Mouse (Mus musculus): ENCODE measurements around the gene Insr. TPM values are rescaled to one million over a fixed set of nuclear protein-coding genes. Genes with fewer than 3 reads are reported as not detected.

Gene Insr
- polyA plus RNA-seq, 1 experiment from 2014 or later, result 26.4 TPM

DNA sequence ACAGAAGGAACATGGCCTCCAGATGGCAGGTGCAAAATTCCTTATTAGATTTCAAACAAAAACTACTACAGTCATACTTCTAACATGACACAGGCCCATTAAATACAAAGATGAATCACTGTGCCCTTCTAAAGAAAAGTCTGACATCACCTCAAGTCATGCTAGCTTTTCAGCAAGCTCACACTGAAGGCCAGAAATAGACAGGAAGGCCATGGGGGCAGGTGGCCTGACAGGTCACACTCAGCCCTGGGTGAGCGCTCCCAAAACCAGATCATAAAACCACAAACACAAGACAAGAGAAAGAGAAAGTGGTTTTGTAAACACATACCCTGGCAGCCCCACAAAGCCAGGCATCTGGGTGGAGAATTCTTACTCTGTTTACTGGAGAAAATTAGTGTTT, 32.3 kb downstream of the Insr start:
- H3K4me1 ChIP-seq, result no peaks in the 10 kb centered on the region
- WGBS, result 93% methylated on average over 1 of the region's 1 CpGs
- no peak overlapping the region for H3K27ac ChIP-seq
- H3K36me3 ChIP-seq (replicated peaks), result peaks cover 43% of the 10 kb centered on the region
- DNase-seq (ENCODE audit: extremely low spot score, low spot score), result no peak
- peaks cover 5% of the 10 kb centered on the region; the same call in 1 of the 2 replicates for H3K9me3 ChIP-seq
- H3K4me3 ChIP-seq, result no peak overlapping the region
- H3K27me3 ChIP-seq (ENCODE audit: poor library complexity, severe bottlenecking), result no peaks in the 10 kb centered on the region

DNA sequence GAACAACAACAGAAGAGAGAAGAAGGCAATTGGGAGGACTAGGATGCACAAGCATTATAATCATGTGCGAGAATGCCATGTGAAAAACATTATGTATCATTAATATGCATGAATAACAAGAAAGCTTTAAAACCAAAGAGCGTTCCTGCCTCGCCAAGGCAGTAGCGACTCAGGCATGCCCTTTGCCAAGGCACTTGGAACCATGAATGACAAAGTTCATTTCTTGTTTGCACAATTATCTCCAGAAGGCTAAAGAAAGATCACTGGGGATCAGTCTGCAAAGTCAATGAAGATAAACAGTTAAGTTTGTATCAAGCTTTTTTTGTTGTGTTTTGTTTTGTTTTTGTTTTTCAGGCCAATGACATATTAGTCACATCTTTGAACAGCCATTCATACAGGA, 36.2 kb downstream of the Insr start:
- no peak for DNase-seq (ENCODE audit: extremely low spot score, low spot score)
- Histone ChIP-seq H3K9me3 (peaks cover 5% of the 10 kb centered on the region; the same call in 1 of the 2 replicates), H3K36me3 (replicated peaks) (peaks cover 16% of the 10 kb centered on the region; the same call in 1 of the 2 replicates), H3K27me3 (ENCODE audit: poor library complexity, severe bottlenecking) (no peaks in the 10 kb centered on the region), H3K4me3 (no peak overlapping the region), H3K27ac (no peak overlapping the region), H3K4me1 (no peaks in the 10 kb centered on the region)
- 95% methylated on average over 4 of the region's 4 CpGs for WGBS

DNA sequence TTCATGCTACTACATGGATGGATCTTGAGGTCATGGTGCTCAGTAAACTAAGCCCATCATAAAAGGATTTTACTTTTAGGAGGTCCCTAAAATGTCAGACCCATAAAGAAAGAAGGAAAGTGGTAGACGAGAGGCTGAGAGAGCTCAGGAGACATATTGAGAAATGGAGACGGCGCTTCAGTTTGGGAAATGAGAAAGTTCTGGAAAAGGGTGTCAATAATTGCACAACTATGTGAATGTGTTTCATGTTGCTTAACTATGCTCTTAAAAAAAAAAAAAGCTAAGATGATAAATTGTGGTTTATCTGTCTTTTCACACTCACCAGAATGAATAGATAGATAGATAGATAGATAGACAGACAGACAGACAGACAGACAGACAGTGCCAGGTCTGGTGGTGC, 38.7 kb downstream of the Insr start:
- Histone ChIP-seq H3K9me3 (peaks cover 4% of the 10 kb centered on the region; the same call in 1 of the 2 replicates), H3K27me3 (ENCODE audit: poor library complexity, severe bottlenecking) (no peaks in the 10 kb centered on the region), H3K4me1 (no peaks in the 10 kb centered on the region), H3K4me3 (no peak overlapping the region), H3K36me3 (replicated peaks) (0 out of 2 replicates have a peak, but pooled peaks cover 2% of the 10 kb centered on the region), H3K27ac (no peak overlapping the region)
- 99% methylated on average over 3 of the region's 3 CpGs for WGBS
- no peak for DNase-seq (ENCODE audit: extremely low spot score, low spot score)

DNA sequence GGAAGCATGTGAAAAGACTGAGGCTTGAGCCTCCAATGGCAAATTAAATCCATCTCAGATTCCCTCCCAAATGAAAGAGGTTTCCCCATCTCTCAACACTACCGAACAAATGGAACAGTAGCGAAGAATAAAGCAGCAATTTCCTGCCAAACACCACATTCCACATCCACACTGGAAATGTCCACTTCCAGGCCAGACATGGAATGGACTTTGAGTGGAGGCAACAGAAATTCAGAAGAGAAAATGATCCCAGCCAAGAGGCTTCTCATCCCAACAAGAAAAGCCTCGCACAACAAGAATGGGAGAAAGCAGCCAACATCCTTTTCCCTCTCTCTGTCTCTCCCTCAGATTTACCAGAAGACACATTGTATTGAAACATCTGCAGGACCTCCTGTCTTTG, 39.8 kb downstream of the Insr start:
- no peaks in the 10 kb centered on the region for H3K4me1 ChIP-seq
- no peak overlapping the region for H3K4me3 ChIP-seq
- H3K9me3 ChIP-seq, result no peaks in the 10 kb centered on the region
- DNase-seq (ENCODE audit: extremely low spot score, low spot score), result no peak
- 87% methylated on average over 3 of the region's 3 CpGs for WGBS
- no peaks in the 10 kb centered on the region for H3K27me3 ChIP-seq (ENCODE audit: poor library complexity, severe bottlenecking)
- H3K27ac ChIP-seq, result no peak overlapping the region
- no peaks in the 10 kb centered on the region for H3K36me3 ChIP-seq (replicated peaks)

DNA sequence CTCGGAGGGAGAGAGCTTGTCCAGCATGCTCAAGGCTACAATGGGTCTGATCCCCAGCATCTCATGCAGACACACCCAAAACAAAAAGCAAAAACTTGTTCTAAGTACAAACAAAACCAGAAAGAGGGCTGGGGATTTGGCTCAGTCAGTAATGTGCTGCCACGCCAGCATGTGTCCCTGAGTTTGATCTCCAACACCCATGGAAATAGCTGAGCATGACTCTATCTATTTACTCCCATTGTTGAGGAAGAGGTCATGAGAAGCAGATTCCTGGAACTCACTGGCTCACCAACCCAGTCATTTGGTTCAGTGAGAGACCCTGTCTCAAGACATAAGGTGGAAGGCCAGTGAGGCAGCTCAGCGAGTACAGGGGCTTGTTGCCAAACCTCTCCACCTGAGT, 40.6 kb downstream of the Insr start:
- 84% methylated on average over 3 of the region's 3 CpGs for WGBS
- no peaks in the 10 kb centered on the region for H3K27me3 ChIP-seq (ENCODE audit: poor library complexity, severe bottlenecking)
- no peak overlapping the region for H3K27ac ChIP-seq
- no peak for DNase-seq (ENCODE audit: extremely low spot score, low spot score)
- H3K4me1 ChIP-seq, result no peaks in the 10 kb centered on the region
- no peak overlapping the region for H3K4me3 ChIP-seq
- H3K9me3 ChIP-seq, result no peaks in the 10 kb centered on the region
- H3K36me3 ChIP-seq (replicated peaks), result no peaks in the 10 kb centered on the region

DNA sequence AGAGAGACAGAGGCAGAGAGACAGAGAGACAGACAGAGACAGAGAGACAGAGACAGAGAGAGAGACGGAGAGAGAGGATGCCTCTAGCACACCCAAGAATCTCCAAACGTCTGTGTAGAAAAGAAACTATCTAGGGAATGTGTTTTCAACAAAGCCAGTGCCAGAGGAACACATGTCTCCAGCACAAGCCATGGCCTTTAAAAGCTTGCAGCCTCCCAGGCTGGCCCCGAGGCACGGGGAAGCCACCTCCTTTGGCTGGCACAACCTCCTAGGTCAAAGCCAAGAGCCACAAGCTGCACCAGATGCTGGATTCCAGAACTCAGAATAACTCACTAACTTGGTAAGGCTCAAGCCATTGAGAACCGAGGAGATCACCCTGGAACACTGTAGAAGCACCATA, 42.1 kb downstream of the Insr start:
- Histone ChIP-seq H3K36me3 (replicated peaks) (no peaks in the 10 kb centered on the region), H3K27ac (no peak overlapping the region), H3K4me3 (no peak overlapping the region), H3K9me3 (no peaks in the 10 kb centered on the region), H3K4me1 (no peaks in the 10 kb centered on the region), H3K27me3 (ENCODE audit: poor library complexity, severe bottlenecking) (no peaks in the 10 kb centered on the region)
- 85% methylated on average over 5 of the region's 5 CpGs for WGBS
- DNase-seq (ENCODE audit: extremely low spot score, low spot score), result no peak

DNA sequence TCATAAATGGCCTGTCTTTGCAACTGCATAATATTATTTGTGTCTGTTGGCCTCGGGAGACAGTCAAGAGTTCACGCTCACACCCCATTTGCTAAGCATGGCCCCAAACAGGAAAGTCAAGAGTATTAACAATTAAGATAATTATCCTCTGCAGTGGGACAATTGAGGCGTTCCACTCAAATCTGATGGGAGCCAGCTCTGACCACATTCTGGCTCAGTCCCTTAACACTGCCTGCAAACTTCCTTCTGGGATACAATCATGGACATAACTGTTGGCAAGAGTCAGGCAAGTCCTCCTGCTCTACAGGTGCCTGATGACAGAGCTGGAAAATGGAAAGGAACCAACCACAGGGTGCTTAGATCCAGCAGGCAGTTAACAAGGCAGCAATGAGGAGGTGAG, 43.1 kb downstream of the Insr start:
- H3K4me1 ChIP-seq, result no peaks in the 10 kb centered on the region
- no peaks in the 10 kb centered on the region for H3K36me3 ChIP-seq (replicated peaks)
- H3K4me3 ChIP-seq, result no peak overlapping the region
- 85% methylated on average over 3 of the region's 3 CpGs for WGBS
- H3K27ac ChIP-seq, result no peak overlapping the region
- H3K9me3 ChIP-seq, result no peaks in the 10 kb centered on the region
- no peak for DNase-seq (ENCODE audit: extremely low spot score, low spot score)
- H3K27me3 ChIP-seq (ENCODE audit: poor library complexity, severe bottlenecking), result no peaks in the 10 kb centered on the region

DNA sequence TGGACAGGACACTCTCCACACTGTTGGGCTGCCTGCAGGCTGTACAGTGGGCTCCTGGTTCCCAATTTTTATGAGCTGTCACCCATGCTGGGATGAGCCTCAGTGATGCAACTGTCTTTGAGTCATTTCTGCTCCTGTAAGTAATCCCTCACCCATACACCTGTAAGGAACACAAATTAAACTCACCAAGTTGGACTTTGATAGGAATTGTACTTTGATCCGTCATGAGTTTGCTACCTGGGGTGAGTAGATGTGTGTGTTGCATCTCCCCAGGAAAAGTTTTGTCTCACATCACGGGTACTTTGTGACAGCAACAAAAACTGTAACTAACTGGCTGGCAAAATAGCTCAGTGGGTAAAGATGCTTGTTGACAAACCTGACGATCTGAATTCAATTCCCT, 44.8 kb downstream of the Insr start:
- Histone ChIP-seq H3K9me3 (no peaks in the 10 kb centered on the region), H3K4me1 (no peaks in the 10 kb centered on the region), H3K36me3 (replicated peaks) (no peaks in the 10 kb centered on the region), H3K27me3 (ENCODE audit: poor library complexity, severe bottlenecking) (no peaks in the 10 kb centered on the region), H3K4me3 (no peak overlapping the region), H3K27ac (no peak overlapping the region)
- 84% methylated on average over 3 of the region's 3 CpGs for WGBS
- no peak for DNase-seq (ENCODE audit: extremely low spot score, low spot score)

DNA sequence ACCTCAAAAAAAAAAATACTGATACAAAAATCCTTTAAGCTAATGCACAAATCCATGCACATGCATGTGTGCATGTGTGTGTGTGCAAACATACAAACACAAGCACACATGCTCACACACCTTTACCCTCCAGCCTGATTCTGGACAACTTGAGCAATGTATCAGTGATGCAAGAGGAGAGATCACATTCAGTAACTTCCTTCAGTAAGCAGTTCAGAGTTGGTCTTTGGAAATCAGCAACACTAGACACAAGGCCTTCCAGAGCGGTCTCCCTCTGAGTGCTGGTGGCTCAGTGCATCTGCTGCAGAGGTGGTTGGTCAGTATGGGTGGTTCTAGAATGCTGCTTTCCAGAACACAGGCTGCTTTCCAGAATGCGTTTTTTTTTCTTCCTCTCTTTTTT, 46.8 kb downstream of the Insr start:
- no peaks in the 10 kb centered on the region for H3K27me3 ChIP-seq (ENCODE audit: poor library complexity, severe bottlenecking)

DNA sequence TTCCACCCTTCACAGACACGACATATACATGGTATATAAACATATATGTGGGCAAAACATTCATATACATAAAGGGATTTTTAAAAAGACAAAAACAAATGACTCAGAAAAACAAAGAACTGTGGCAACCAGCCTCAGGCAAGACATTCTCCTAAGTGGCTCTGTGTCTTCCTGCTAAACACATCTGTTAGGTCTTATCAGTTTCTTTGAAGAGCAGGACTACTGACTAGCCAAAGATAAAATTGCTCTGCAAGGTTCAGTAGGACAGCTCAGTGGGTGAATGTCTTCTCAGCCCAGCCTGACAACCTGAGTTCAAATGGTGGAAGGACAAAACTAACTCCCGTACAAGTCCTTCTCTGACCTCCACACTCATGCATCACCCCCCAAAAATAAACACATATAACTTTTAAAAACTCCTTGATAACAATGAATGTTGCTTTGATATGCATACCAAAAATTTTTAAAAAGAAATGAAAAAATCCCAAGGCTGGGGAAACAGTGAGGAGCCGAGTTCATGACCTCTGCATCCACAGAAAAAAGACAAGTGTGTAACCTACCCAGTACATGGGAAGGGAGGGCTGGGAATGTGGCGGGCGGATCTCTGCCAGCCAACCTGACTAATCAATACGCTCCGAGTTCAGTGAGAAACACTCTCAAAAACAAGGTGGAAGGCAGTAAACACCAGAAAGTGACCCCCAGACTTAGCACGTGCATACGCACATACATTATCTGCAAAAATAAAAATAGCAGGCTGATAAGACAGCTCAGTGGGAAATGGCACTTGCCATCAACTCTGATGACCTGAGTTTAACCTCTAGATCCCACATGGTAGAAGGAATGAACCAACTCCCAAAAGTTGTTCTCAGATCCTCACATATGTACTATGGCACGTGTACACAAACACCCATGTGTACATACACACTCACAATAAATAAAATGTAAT, 49.0 kb downstream of the Insr start:
- Histone ChIP-seq H3K27me3 (ENCODE audit: poor library complexity, severe bottlenecking) (no peaks in the 10 kb centered on the region), H3K4me1 (no peaks in the 10 kb centered on the region), H3K4me3 (no peak overlapping the region), H3K9me3 (no peaks in the 10 kb centered on the region), H3K27ac (no peak overlapping the region), H3K36me3 (replicated peaks) (no peaks in the 10 kb centered on the region)
- WGBS, result 87% methylated on average over 10 of the region's 10 CpGs
- DNase-seq (ENCODE audit: extremely low spot score, low spot score), result no peak

More for the DNA sequence above, 46.8 kb downstream of the Insr start:
- no peaks in the 10 kb centered on the region for H3K36me3 ChIP-seq (replicated peaks)
- H3K4me1 ChIP-seq, result no peaks in the 10 kb centered on the region
- no peak overlapping the region for H3K27ac ChIP-seq
- DNase-seq (ENCODE audit: extremely low spot score, low spot score), result no peak
- H3K4me3 ChIP-seq, result no peak overlapping the region
- 84% methylated on average over 2 of the region's 2 CpGs for WGBS
- no peaks in the 10 kb centered on the region for H3K9me3 ChIP-seq

DNA sequence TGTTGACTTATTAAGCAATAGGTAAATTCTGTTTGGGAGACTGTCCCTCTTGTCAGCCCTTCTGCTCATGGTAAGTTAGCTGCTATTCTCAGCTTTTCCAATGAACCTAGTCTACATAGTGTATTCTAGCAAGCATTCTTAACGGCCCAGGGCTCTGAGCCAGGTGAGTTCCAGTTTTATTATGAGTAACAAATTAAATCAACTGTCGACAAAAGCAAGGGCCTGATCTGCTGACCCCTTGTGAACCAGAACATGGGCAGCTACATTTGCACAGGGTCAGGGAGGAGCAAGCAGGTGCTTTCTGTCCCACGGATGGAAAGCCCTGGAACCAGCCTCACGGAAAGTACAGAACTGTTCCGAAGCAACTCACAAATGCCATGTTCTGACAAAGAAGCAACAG, 52.0 kb downstream of the Insr start:
- H3K27me3 ChIP-seq (ENCODE audit: poor library complexity, severe bottlenecking), result no peaks in the 10 kb centered on the region
- H3K4me1 ChIP-seq, result peaks cover 3% of the 10 kb centered on the region
- H3K9me3 ChIP-seq, result no peaks in the 10 kb centered on the region
- H3K36me3 ChIP-seq (replicated peaks), result no peaks in the 10 kb centered on the region
- no peak overlapping the region for H3K4me3 ChIP-seq
- H3K27ac ChIP-seq, result no peak overlapping the region
- no peak for DNase-seq (ENCODE audit: extremely low spot score, low spot score)
- WGBS, result 92% methylated on average over 5 of the region's 5 CpGs

DNA sequence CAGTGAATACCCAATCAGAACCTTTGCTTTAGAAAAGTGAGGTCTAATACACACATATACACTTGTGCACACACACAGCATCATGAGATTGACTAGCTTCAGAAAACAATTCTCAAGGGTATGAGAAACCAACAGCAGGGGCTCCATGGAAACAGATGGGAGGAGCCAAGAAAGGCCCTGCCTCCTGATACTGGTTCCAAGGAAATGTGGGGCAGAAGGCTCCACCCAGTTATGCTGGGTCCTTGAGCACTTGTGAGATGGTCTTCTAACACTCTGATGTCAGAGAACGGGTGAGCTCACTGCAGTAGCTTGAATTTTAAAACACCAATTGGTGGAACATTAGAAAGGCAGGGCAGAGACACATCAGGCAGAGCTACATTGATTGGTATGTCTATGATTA, 53.7 kb downstream of the Insr start:
- Histone ChIP-seq H3K36me3 (replicated peaks) (no peaks in the 10 kb centered on the region), H3K4me3 (no peak overlapping the region), H3K4me1 (peaks cover 15% of the 10 kb centered on the region), H3K27me3 (ENCODE audit: poor library complexity, severe bottlenecking) (no peaks in the 10 kb centered on the region), H3K27ac (no peak overlapping the region), H3K9me3 (no peaks in the 10 kb centered on the region)
- DNase-seq (ENCODE audit: extremely low spot score, low spot score), result no peak
- 71% methylated on average over 1 of the region's 1 CpGs for WGBS

DNA sequence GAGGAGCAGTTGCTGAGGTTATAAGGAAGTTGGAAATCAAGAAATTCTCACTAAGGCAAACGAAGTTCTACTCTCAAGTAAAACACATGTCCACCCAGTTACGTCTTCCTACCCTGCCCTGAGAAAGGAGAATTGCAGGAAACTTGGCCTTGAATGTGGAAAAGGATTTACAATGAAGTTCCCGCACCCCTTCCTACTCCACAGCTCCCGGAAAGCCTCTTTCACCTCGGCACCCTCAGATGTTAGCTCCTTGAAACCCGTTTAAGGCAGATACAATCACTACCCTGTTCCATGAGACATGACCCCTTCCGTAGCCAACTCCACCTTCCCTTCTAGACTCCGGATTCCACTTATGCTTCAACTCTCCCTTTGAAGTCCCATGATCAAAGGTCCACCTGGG, 54.2 kb downstream of the Insr start:
- Histone ChIP-seq H3K27ac (no peak overlapping the region), H3K4me3 (no peak overlapping the region), H3K27me3 (ENCODE audit: poor library complexity, severe bottlenecking) (no peaks in the 10 kb centered on the region), H3K9me3 (no peaks in the 10 kb centered on the region), H3K36me3 (replicated peaks) (no peaks in the 10 kb centered on the region), H3K4me1 (peaks cover 20% of the 10 kb centered on the region)
- DNase-seq (ENCODE audit: extremely low spot score, low spot score), result no peak
- 87% methylated on average over 8 of the region's 8 CpGs for WGBS

Data from forebrain, embryonic 10.5 days (tissue).